Mouse (Mus musculus) granulocyte monocyte progenitor cell, adult 5-6 weeks (primary cell): Measurements from ENCODE around the gene Asic2. TPM values are rescaled to one million over a fixed set of nuclear protein-coding genes. Genes with fewer than 3 reads are reported as not detected.
A peak's percentile ranks its signal among the peaks of the same experiment; 100 is the strongest.

Experiments
- ATAC-seq: replicated peaks from 2 replicates; pipeline ENCODE4 v1.8.0; 2016; ENCODE audit warnings: mild to moderate bottlenecking, moderate TSS enrichment, inconsistent platforms; ENCODE audit not compliant: poor library complexity, severe bottlenecking
- total RNA-seq, 2 experiments: library from RNA; stranded (forward) in 1 of 2; stranded (reverse) in 1 of 2; fragments of 200-712, 200-1000 nt in 1 of 2; fragments of >200 nt in 1 of 2; fragmentation: Nextera tagmentation in 1 of 2; gene quantifications; 2 replicates each; pipeline ENCODE4 v1.2.3; 2014 to 2017

Asic2 gene
- total RNA-seq, 2 experiments from 2014 or later, result not detected

- no peak for ATAC-seq
Observed at GRCm38 (mm10) chr11:81152460-81153160, 815.6 kb downstream of the Asic2 start.

- 0 out of 2 replicates have a peak, but pooled peaks have one; percentile 9 for ATAC-seq
Observed at GRCm38 (mm10) chr11:81152021-81152385, 816.3 kb downstream of the Asic2 start.

DNA sequence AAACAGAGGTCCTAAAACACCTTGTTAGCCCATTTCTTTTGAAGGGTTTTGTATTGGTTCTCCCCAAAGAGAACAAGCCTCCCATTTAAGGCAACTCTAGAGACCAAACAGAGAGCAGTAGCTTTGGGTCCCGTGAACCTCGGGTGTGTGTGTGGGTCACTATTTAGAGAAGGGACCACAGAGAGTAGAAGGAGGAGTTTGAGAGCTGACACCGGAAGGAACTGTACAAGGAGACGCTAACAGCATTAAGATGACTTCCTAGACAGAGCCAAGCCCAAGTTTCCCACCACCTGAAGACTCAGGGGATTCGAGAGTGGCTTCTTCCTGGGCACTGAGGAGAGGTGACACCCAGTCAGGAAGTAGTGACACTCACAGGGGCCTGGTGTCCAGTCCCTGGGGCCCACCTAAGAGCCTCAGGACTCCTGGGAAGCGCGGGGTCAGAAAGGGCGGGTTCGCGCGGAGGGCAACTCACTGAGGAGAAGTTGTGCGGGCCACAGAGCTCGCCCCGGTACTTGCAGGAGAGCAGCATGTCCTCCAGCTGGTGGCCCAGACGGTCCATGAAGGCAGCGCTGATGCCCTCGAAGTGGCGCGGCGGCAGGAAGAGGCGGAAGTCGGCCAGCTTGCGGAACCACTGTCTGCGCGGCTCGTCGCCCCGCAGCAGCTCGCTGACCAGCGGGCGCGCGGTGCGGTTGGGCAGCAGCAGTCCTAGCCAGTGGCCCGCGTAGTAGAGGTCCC lies 816.8 kb downstream of the Asic2 start:
- peak; percentile 35; the same call in 1 of the 2 replicates for ATAC-seq

- ATAC-seq, result no peak
Observed at GRCm38 (mm10) chr11:81150621-81151020, 817.6 kb downstream of the Asic2 start.

DNA sequence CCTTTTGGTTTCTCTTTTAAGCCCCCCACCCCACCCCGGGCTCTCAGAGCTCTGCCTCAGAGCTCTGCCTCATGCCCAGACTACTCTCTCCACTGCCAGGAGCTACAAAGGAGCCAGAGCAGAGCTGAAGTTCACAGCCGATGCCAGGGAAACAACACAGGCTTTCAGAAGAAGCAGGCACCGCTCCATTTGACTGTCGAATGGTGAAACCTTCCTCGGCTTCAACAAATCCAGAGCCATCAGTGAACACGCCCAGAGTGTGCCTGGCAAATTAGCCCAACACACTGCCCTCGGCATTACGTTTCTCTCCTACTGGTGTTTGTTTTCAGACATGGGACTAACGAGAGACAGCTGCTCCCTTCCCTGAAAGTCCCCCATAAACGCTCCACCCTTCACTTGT lies 819.8 kb downstream of the Asic2 start:
- no peak for ATAC-seq

DNA sequence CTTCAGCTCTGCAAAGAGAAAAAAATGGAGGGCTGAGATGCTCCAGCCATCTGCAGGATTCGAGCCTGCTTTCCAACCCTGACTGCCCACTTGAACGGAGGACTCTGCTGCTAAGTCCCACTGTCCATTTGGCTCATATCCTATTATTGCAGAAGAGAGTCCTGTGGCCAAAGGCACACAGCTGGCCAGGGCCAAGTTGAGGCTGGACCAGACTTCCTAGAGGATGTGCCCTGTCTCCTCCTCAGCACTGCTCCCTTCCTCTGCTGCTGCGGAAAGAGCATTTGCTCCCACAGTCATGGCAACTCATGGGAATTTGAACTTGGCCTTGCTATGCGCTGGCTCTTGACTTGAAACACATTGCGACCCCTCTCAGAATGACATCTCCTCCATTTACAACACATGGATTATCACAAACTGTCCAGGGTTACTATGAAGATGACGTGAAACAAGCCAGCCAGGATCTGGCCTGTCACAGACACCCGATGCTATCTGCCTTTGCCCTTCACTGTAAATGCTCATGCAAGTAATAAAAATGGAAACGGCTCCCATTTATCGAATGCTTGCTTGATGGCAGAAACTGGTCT lies 821.6 kb downstream of the Asic2 start:
- ATAC-seq, result no peak

DNA sequence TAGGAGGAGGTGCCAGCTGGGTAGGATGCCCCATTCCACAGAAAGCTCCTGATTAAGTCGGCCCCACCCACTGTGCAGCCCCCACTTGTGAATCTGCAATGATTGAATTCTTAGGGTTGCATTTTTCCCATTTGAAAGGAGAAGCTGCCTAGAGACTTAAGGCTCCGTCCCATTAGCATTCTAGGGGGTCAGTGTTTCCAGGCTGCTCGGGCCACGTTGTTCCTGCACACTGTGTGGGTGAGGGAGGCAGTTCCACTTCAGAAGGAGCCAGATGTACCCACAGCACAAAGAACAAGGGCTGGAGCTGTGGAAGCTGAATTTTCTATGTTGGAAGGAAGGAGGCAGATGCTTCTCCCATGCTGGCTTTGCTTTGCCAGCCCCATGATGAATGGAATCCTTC lies 833.1 kb downstream of the Asic2 start:
- no peak for ATAC-seq

GRCm38 (mm10) chr11:81133950-81134349 lies 834.3 kb downstream of the Asic2 start:
- ATAC-seq, result no peak

DNA sequence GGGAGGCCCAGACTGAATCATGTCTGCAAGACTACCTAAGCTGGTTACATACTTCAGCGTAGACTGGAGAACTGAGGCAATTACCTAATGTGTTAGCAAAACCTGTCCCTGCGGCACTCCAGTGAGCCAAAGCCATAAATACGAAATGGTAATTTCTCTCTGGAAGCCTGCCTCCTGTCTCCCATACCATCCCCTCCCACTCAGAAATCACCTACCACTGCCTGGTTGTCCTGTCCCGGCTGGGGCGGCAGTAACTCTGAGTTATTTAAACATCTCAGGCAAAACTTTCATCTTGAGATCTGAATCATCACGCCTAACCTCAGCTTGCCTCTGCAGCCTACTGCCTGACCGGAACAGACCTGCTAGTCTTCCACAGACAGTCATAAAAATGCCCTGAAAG lies 835.6 kb downstream of the Asic2 start:
- no peak for ATAC-seq

- no peak for ATAC-seq
Observed at GRCm38 (mm10) chr11:81124363-81124762, 843.9 kb downstream of the Asic2 start.

- ATAC-seq, result no peak
Observed at GRCm38 (mm10) chr11:81120024-81120576, 848.2 kb downstream of the Asic2 start.

DNA sequence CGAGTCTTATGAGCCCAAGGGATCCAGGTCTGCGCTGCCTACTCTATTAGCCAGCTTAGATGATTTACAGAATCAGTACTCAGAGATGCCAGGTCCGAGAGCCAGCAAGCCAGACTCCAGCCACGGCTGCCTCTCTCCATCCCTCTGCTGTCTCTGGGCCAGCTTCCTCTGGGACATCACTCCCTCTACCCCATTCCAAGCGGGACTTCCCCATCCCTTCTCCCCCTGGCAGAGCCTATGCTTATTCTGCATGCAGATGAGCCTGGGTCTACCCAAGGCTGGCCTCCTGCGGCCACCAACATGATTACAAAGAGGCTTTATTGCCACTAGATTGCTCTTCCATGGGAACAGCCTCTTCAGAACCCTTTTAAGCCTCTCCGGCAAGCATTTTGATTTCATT lies 850.2 kb downstream of the Asic2 start:
- ATAC-seq, result no peak

GRCm38 (mm10) chr11:81115666-81116065 lies 852.6 kb downstream of the Asic2 start:
- ATAC-seq, result no peak

DNA sequence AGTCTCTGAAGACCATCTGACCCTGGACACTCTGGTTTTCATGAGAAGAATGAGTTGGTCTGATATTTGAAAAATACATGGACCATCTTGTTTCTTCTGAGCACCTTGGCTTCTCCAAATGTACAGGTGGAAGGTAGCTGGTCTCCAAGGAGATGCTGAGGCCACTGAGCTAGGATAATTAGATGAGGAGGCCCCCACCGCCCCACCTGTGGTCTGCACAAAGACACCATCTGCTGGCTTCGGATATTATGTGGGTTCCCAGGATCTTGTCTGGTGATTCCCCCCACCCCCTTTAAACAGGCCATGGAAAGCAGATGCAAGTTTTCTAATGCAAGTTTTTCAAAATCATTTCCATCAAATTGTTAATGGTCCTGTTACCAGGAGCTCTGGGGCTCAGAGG lies 856.6 kb downstream of the Asic2 start:
- no peak for ATAC-seq

DNA sequence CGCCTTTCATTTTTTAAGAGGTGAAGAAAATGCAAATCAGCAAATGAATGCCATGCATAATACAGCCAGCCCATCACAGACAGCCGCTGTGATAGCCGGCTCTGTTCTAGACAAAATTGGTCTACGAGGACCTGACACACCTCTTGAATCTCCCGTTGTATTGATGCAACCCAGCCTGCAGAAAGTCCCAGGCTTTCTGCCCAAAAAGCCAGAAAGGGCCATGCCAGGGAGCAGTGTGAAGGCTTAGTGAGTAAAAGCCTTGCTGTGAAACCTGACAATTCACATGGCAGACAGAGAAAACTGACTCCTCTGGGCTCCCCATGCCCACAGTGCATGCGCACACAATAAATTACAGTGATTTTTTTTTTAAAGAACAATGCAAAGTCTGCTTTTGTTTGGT lies 858.2 kb downstream of the Asic2 start:
- no peak for ATAC-seq

- ATAC-seq, result no peak
Observed at GRCm38 (mm10) chr11:81106949-81107348, 861.3 kb downstream of the Asic2 start.

DNA sequence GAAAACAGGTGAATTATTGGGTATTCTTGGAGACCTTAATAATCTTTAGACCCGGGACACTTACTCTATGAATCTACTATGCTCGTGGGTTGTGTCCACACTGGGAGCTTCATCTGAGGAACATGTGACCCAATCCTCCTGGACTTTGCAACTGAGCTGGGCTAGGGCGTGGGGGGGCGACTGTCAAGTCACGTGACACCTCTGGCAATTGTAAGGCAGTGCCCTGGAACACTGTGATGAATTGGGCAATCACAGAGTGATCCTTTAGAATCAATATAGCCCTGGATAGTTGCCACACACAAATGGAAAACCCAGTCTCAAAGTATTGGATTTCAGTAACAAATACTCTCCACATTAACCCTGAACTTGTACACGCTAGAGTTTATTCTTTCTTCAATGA lies 867.4 kb downstream of the Asic2 start:
- ATAC-seq, result no peak

- no peak for ATAC-seq
Observed at GRCm38 (mm10) chr11:81096011-81096410, 872.2 kb downstream of the Asic2 start.

DNA sequence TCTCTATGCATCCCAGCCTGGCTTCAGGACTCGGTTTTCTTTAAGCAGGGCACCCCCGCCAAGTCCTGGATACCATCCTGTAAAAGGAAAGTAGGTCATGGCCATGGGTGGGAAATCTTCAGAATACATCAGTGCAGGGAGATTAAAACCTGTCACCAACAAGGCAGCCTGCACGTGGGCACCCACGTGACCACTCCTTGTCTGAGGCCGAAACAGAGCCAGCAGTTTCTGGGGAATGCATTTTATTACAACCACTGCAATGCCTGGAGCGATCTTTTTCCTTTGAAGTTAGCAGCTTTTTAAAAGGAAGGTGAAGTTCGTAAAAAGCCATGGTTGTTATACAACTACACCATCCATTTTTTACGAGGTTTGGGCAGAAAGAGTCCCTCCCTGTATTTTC lies 873.7 kb downstream of the Asic2 start:
- no peak for ATAC-seq

GRCm38 (mm10) chr11:81092161-81092560 lies 876.1 kb downstream of the Asic2 start:
- no peak for ATAC-seq

GRCm38 (mm10) chr11:81083822-81084221 lies 884.4 kb downstream of the Asic2 start:
- no peak for ATAC-seq
